Mouse (Mus musculus) small intestine, adult 2 months (tissue): ENCODE results near the gene Nabp1.

Experiments
- CTCF ChIP-seq: fragments of 200-500 bp; IDR thresholded peaks from 2 replicates; pipeline ENCODE4 v1.5.1; 2012; ENCODE audit warnings: low read depth, mild to moderate bottlenecking, control low read depth, inconsistent platforms, low read length, moderate library complexity, mixed read lengths; ENCODE audit not compliant: insufficient replicate concordance, insufficient read length; ENCODE audit errors: extremely low read depth
- POLR2A ChIP-seq: fragments of 200-500 bp; IDR thresholded peaks from 2 replicates; pipeline ENCODE4 v1.6.1; 2012; ENCODE audit warnings: low read depth, mild to moderate bottlenecking, control low read depth, inconsistent platforms, low read length, moderate library complexity

- TF ChIP-seq CTCF (no peak), POLR2A (no peak)
These were observed 30.3 kb upstream of the Nabp1 start for GRCm38 (mm10) chr1:51508543-51508942.
